Mouse (Mus musculus): ENCODE measurements at regions not wholly inside any gene's neighbourhood (a gene's known extent, or its start where the extent isn't known, plus 50 kb on each side); places are given as distances from the start of the nearest gene placed in this dataset.

DNA sequence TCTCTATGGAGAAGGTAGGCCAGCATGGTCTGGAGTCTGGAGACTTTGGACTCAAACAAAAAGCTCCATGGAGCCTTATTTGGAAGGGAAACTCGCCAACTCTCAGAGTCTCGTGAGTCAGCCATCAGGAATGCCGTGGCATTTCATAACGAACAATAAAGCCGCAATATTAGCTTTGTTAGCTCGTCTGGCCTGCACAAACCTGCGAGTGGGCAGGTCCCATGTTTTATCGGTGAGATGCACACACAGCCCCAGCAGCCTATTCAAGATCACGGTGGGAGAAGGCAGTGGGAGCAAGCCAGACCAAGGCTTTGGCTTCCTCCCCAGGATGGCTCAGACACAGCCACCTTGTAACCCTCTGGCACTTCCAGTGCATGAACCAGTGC, 84.4 kb downstream of the Gm11733 start:
- H3K27me3 ChIP-seq (replicated peaks) = peaks cover 5% of the 10 kb centered on the region; the same call in 1 of the 2 replicates
- H3K9me3 ChIP-seq (replicated peaks) = no peaks in the 10 kb centered on the region
- H3K36me3 ChIP-seq = no peaks in the 10 kb centered on the region
- no peak overlapping the region for H3K27ac ChIP-seq
- H3K4me3 ChIP-seq = no peak overlapping the region
- H3K4me1 ChIP-seq = no peaks in the 10 kb centered on the region
- no peak overlapping the region for H3K9ac ChIP-seq
- no peak for ATAC-seq
- WGBS (ENCODE audit: insufficient replicate concordance) = 60% methylated on average over 9 of the region's 9 CpGs
- no peak overlapping the region for H3K4me2 ChIP-seq

- no peak overlapping the region for H3K4me3 ChIP-seq
- no peaks in the 10 kb centered on the region for H3K9me3 ChIP-seq (replicated peaks)
- no peaks in the 10 kb centered on the region for H3K36me3 ChIP-seq
- no peak overlapping the region for H3K4me2 ChIP-seq
- H3K4me1 ChIP-seq = no peaks in the 10 kb centered on the region
- peaks cover 5% of the 10 kb centered on the region; the same call in 1 of the 2 replicates for H3K27me3 ChIP-seq (replicated peaks)
- ATAC-seq = no peak
- WGBS (ENCODE audit: insufficient replicate concordance) = 62% methylated on average over 8 of the region's 8 CpGs
- no peak overlapping the region for H3K27ac ChIP-seq
- H3K9ac ChIP-seq = no peak overlapping the region
Measured at GRCm38 (mm10) chr11:117569566-117570101, 84.5 kb upstream of the Tnrc6c start.

- Histone ChIP-seq H3K9me3 (replicated peaks) (no peaks in the 10 kb centered on the region), H3K9ac (no peak overlapping the region), H3K4me1 (no peaks in the 10 kb centered on the region), H3K27ac (no peak overlapping the region), H3K4me2 (no peak overlapping the region), H3K4me3 (no peak overlapping the region), H3K27me3 (replicated peaks) (peaks cover 5% of the 10 kb centered on the region; the same call in 1 of the 2 replicates), H3K36me3 (no peaks in the 10 kb centered on the region)
- WGBS (ENCODE audit: insufficient replicate concordance) = 65% methylated on average over 3 of the region's 3 CpGs
- ATAC-seq = no peak
Measured at GRCm38 (mm10) chr11:117571858-117572257, 82.2 kb upstream of the Tnrc6c start.

DNA sequence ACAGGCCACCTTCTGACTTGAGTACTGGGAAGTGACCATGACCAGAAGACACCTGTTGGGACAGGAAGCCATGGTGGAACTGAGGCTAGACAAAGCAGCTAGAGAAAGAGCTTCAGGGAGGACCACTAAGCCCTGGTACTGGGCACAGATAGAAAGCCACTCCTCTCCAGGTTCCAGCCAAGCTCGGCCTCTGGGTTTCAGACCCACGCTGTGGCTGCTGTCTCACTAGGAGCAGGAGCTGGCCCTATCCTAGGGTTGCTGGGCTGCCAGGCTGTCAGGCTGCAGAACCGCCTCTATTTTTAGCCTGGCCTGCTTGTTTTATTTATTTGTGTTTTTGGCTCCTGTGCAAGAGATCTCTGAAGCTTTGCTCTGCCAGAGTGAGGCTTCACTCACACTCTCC, 79.4 kb upstream of the Tnrc6c start:
- Histone ChIP-seq H3K4me1 (no peaks in the 10 kb centered on the region), H3K9ac (no peak overlapping the region), H3K36me3 (no peaks in the 10 kb centered on the region), H3K27ac (no peak overlapping the region), H3K4me3 (no peak overlapping the region), H3K4me2 (no peak overlapping the region), H3K9me3 (replicated peaks) (no peaks in the 10 kb centered on the region), H3K27me3 (replicated peaks) (no peaks in the 10 kb centered on the region)
- ATAC-seq = no peak
- 60% methylated on average over 3 of the region's 3 CpGs for WGBS (ENCODE audit: insufficient replicate concordance)

- no peak overlapping the region for H3K4me2 ChIP-seq
- H3K27ac ChIP-seq = no peak overlapping the region
- H3K4me1 ChIP-seq = no peaks in the 10 kb centered on the region
- no peak overlapping the region for H3K4me3 ChIP-seq
- no peak for ATAC-seq
- no peaks in the 10 kb centered on the region for H3K36me3 ChIP-seq
- WGBS (ENCODE audit: insufficient replicate concordance) = 64% methylated on average over 2 of the region's 2 CpGs
- H3K9ac ChIP-seq = no peak overlapping the region
- no peaks in the 10 kb centered on the region for H3K9me3 ChIP-seq (replicated peaks)
- H3K27me3 ChIP-seq (replicated peaks) = peaks cover 6% of the 10 kb centered on the region; the same call in 1 of the 2 replicates
Measured at GRCm38 (mm10) chr11:117579121-117579520, 75.0 kb upstream of the Tnrc6c start.

GRCm38 (mm10) chr11:117579720-117580119, 74.4 kb upstream of the Tnrc6c start:
- Histone ChIP-seq H3K4me3 (no peak overlapping the region), H3K4me1 (no peaks in the 10 kb centered on the region), H3K27me3 (replicated peaks) (peaks cover 6% of the 10 kb centered on the region; the same call in 1 of the 2 replicates), H3K9ac (no peak overlapping the region), H3K4me2 (no peak overlapping the region), H3K27ac (no peak overlapping the region), H3K9me3 (replicated peaks) (no peaks in the 10 kb centered on the region), H3K36me3 (no peaks in the 10 kb centered on the region)
- WGBS (ENCODE audit: insufficient replicate concordance) = 39% methylated on average over 3 of the region's 3 CpGs
- ATAC-seq = no peak

DNA sequence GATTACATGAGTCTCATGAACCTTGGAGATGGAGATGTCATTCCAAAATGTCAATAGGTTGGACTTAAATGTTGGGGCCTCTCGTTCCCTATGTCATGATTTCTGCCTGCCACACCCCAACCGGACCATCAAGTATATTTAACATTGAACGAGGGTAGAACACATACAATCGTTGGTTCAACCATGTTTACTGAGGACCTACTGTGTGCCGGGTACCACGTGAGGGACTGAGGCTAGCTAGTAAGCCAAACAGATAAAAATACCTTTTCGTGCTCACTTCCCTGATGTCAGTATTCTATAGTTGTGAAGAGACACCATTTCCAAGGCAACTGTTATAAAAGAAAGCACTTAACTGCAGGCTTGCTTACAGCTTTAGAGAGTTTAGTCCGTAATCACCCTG, 70.6 kb upstream of the Tnrc6c start:
- Histone ChIP-seq H3K4me3 (no peak overlapping the region), H3K9me3 (replicated peaks) (no peaks in the 10 kb centered on the region), H3K4me2 (no peak overlapping the region), H3K9ac (no peak overlapping the region), H3K27ac (no peak overlapping the region), H3K36me3 (no peaks in the 10 kb centered on the region), H3K27me3 (replicated peaks) (peaks cover 6% of the 10 kb centered on the region; the same call in 1 of the 2 replicates), H3K4me1 (no peaks in the 10 kb centered on the region)
- no peak for ATAC-seq
- 77% methylated on average over 8 of the region's 8 CpGs for WGBS (ENCODE audit: insufficient replicate concordance)

DNA sequence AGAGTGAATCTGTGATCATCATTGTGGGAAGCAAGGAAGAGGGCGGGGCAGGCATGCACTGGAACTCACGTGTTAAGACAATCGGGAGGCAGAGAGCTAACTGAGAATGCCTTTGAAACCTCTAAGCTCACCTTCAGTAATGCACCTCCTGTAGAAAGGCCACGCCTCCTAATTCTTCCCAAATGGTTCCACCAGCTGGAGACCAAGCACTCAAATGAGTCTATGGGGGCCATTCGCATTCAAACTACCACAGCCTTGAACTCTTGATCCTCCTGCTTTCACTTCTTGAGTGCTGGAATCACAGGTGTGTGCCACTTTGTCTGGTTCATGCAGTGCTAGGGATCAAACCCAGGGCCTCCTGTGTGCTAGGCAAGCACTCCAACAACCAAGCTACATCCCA, 68.5 kb upstream of the Tnrc6c start:
- WGBS (ENCODE audit: insufficient replicate concordance) = 63% methylated on average over 5 of the region's 5 CpGs

GRCm38 (mm10) chr11:117586063-117586462, 68.0 kb upstream of the Tnrc6c start:
- 55% methylated on average over 4 of the region's 4 CpGs for WGBS (ENCODE audit: insufficient replicate concordance)
- no peak for ATAC-seq
- H3K27me3 ChIP-seq (replicated peaks) = peaks cover 6% of the 10 kb centered on the region; the same call in 1 of the 2 replicates
- H3K27ac ChIP-seq = no peak overlapping the region
- H3K9me3 ChIP-seq (replicated peaks) = no peaks in the 10 kb centered on the region
- no peak overlapping the region for H3K9ac ChIP-seq
- no peaks in the 10 kb centered on the region for H3K36me3 ChIP-seq
- H3K4me1 ChIP-seq = no peaks in the 10 kb centered on the region
- H3K4me2 ChIP-seq = no peak overlapping the region
- no peak overlapping the region for H3K4me3 ChIP-seq

More for the DNA sequence above, 68.5 kb upstream of the Tnrc6c start:
- H3K27ac ChIP-seq = no peak overlapping the region
- no peak overlapping the region for H3K9ac ChIP-seq
- H3K4me3 ChIP-seq = no peak overlapping the region
- H3K9me3 ChIP-seq (replicated peaks) = no peaks in the 10 kb centered on the region
- no peaks in the 10 kb centered on the region for H3K36me3 ChIP-seq
- H3K27me3 ChIP-seq (replicated peaks) = peaks cover 6% of the 10 kb centered on the region; the same call in 1 of the 2 replicates
- ATAC-seq = no peak
- no peaks in the 10 kb centered on the region for H3K4me1 ChIP-seq
- no peak overlapping the region for H3K4me2 ChIP-seq

- H3K27me3 ChIP-seq (replicated peaks) = peaks cover 2% of the 10 kb centered on the region; the same call in 1 of the 2 replicates
- no peaks in the 10 kb centered on the region for H3K36me3 ChIP-seq
- H3K9ac ChIP-seq = no peak overlapping the region
- no peak overlapping the region for H3K27ac ChIP-seq
- H3K4me1 ChIP-seq = no peaks in the 10 kb centered on the region
- H3K4me3 ChIP-seq = no peak overlapping the region
- ATAC-seq = no peak
- H3K4me2 ChIP-seq = no peak overlapping the region
- no peaks in the 10 kb centered on the region for H3K9me3 ChIP-seq (replicated peaks)
- 72% methylated on average over 7 of the region's 7 CpGs for WGBS (ENCODE audit: insufficient replicate concordance)
Measured at GRCm38 (mm10) chr11:117586857-117587425, 67.1 kb upstream of the Tnrc6c start.

GRCm38 (mm10) chr11:117589006-117589405, 65.1 kb upstream of the Tnrc6c start:
- H3K4me3 ChIP-seq = no peak overlapping the region
- WGBS (ENCODE audit: insufficient replicate concordance) = 81% methylated on average over 8 of the region's 8 CpGs
- H3K36me3 ChIP-seq = no peaks in the 10 kb centered on the region
- no peak overlapping the region for H3K27ac ChIP-seq
- ATAC-seq = no peak
- H3K9ac ChIP-seq = no peak overlapping the region
- no peaks in the 10 kb centered on the region for H3K9me3 ChIP-seq (replicated peaks)
- H3K4me2 ChIP-seq = no peak overlapping the region
- peaks cover 12% of the 10 kb centered on the region; the same call in 1 of the 2 replicates for H3K27me3 ChIP-seq (replicated peaks)
- H3K4me1 ChIP-seq = no peaks in the 10 kb centered on the region

DNA sequence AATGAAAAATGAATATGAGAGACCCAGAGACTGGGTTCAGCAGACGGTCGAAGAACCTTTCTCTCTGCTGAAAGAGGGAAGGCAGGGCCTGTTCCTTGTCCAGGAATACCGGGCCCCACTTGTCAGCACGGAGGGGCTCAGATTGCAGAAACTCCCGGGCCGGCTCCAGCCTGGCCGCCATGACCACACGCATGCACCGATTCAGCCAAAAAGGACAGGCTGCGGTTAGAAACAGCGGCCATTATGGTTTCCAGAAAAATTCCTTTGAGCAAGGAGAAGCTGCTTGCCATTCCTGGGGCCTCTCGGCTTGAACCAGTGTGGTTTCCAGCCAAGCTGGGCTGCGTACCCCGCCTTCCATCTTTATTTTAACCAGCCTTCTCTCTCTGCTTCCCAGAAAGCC, 64.7 kb upstream of the Tnrc6c start:
- Histone ChIP-seq H3K4me1 (no peaks in the 10 kb centered on the region), H3K27ac (no peak overlapping the region), H3K9me3 (replicated peaks) (no peaks in the 10 kb centered on the region), H3K36me3 (no peaks in the 10 kb centered on the region), H3K4me2 (no peak overlapping the region), H3K4me3 (no peak overlapping the region), H3K9ac (no peak overlapping the region), H3K27me3 (replicated peaks) (peaks cover 16% of the 10 kb centered on the region)
- 77% methylated on average over 14 of the region's 14 CpGs for WGBS (ENCODE audit: insufficient replicate concordance)
- ATAC-seq = no peak

DNA sequence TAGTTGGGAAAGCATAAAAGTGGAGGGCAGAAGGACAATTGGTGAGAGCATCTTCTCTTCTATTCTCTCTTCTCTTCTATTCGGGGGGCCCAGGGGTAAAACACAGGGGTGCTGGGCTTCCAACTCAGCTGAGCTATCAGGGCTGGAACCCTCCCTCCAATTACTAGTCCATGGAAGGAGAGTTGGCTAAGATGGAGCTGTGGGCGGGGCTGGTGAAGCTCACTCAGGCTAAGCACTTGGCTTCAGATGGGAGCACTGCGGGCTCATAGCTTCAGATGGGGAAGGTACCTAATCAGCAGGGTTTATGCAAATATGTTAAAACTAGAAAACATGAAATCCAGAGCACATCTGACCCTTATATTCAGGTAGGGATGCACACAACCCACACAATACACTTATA, 61.5 kb upstream of the Tnrc6c start:
- Histone ChIP-seq H3K27me3 (replicated peaks) (peaks cover 47% of the 10 kb centered on the region), H3K27ac (no peak overlapping the region), H3K4me1 (no peaks in the 10 kb centered on the region), H3K36me3 (no peaks in the 10 kb centered on the region), H3K9me3 (replicated peaks) (no peaks in the 10 kb centered on the region), H3K4me3 (no peak overlapping the region), H3K9ac (no peak overlapping the region), H3K4me2 (no peak overlapping the region)
- 38% methylated on average over 3 of the region's 3 CpGs for WGBS (ENCODE audit: insufficient replicate concordance)
- no peak for ATAC-seq

Measured in liver, embryonic 12.5 days (tissue).